In the genomic region with DNA sequence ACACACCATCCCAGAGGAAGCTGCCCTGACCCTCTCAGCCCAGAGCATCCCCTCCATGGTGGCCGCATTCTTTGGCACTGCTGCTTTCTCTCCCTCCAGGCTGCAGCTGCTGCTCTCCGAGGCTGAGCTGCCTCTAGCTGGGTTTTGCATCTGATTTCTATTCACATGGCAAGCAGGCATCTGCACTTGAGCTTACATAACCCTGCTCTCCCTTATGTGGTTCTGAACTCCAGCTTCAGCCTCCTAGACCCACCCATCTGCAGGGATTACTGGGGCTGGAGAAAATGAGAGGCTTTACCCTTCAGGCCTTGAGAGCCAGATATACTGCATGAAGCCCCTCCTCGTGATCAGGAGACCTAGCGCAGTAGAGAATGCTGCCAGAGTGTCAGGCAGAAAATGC, we compare ENCODE assay signal across 15 mouse cellular contexts. TPM values are rescaled to one million over a fixed set of nuclear protein-coding genes. Genes with fewer than 3 reads are reported as not detected.
DNase-seq lines count a peak whose midpoint lies in the region; ATAC-seq and TF ChIP-seq lines count a peak whose summit lies in the region.
"Had no signal": no experiment of that assay in that cellular context is flagged by ENCODE, and none has a peak within 500 bp of the region (broad histone marks: within the 10 kb centered on the region; RNA-seq: fewer than 3 reads in every experiment).

No protein-coding gene starts in this region.

- H3K4me2 ChIP-seq in hindbrain, postnatal 0 days (ENCODE audit: low read depth, low read length) = no peak overlapping the region
- H3K4me2 ChIP-seq: limb, embryonic 13.5 days had no signal

- H3K36me3 ChIP-seq in hindbrain, postnatal 0 days (ENCODE audit: insufficient read depth, low read length) = peaks cover 20% of the 10 kb centered on the region; the same call in 1 of the 2 replicates

- no peak overlapping the region for H3K9ac ChIP-seq in hindbrain, postnatal 0 days (replicated peaks; ENCODE audit: low read length)
- H3K9ac ChIP-seq: limb, embryonic 13.5 days had no signal

- no peak for TF ChIP-seq CTCF in hindbrain, postnatal 0 days (IDR thresholded peaks at IDR 0.05; ENCODE audit: low read depth)

- H3K9me3 ChIP-seq in hindbrain, postnatal 0 days (ENCODE audit: low read length) = no peaks in the 10 kb centered on the region
- H3K9me3 ChIP-seq: G1E; limb, embryonic 13.5 days had no signal

- intact Hi-C loops in heart, postnatal 10 days (cut with DNase I) = no loop called here

- no peak overlapping the region for H3K4me3 ChIP-seq in hindbrain, postnatal 0 days (ENCODE audit: low read length)
- H3K4me3 ChIP-seq: erythroblast, embryonic 14.5 days; limb, embryonic 13.5 days; myocyte had no signal

- no peak for ATAC-seq in hindbrain, postnatal 0 days
- ATAC-seq: intestine, postnatal 0 days had no signal

- no peaks in the 10 kb centered on the region for H3K27me3 ChIP-seq in hindbrain, postnatal 0 days (ENCODE audit: insufficient read depth, low read length)
- H3K27me3 ChIP-seq: limb, embryonic 13.5 days had no signal

- H3K4me1 ChIP-seq in hindbrain, postnatal 0 days (ENCODE audit: insufficient read depth, low read length) = no peaks in the 10 kb centered on the region
- H3K4me1 ChIP-seq: limb, embryonic 13.5 days had no signal

- WGBS in hindbrain, postnatal 0 days = 71% methylated on average over 4 of the region's 4 CpGs

- no peak overlapping the region for H3K27ac ChIP-seq in hindbrain, postnatal 0 days
- H3K27ac ChIP-seq: limb, embryonic 13.5 days had no signal

- DNase-seq in urinary bladder, postnatal 14 days (ENCODE audit: low spot score) = peak; percentile 11
- DNase-seq in urinary bladder, postnatal 36 days (ENCODE audit: low spot score in 2 of 2) = no peak
- DNase-seq in heart, postnatal 10 days = peak; percentile 30 to 33
- DNase-seq in left cerebral cortex, adult 8-10 months (ENCODE audit: low spot score in 2 of 2) = peak; percentile 59 to 80
- no peak for DNase-seq in gastrocnemius, adult 8-10 months (ENCODE audit: low spot score in 2 of 2)
- DNase-seq in hindbrain, postnatal 0 days (ENCODE audit: low spot score) = no peak
- no peak for DNase-seq in adrenal gland, postnatal 10 days
- DNase-seq: adrenal gland, adult 2 months; cerebellum, adult 9-10 months had no signal

RNA-seq across cellular contexts. Expression of gene Snapc5, which starts 16.5 kb away (rescaled TPM):
- 10 to 100 TPM; 19.9 to 24.2 TPM for total RNA-seq in heart, postnatal 10 days (2021)
- total RNA-seq in left cerebral cortex, adult 8-10 months (2022) = 10 to 100 TPM; 18.7 to 25.0 (median 23.0) TPM
- 10 to 100 TPM; 18.2 to 20.0 (median 18.5) TPM for total RNA-seq in gastrocnemius, adult 8-10 months (2022)
- 1.9 and 5.9 TPM in 2 replicates for total RNA-seq in hindbrain, postnatal 0 days (2014; rRNA removed)
- 34.4 and 35.0 TPM in 2 replicates for polyA plus RNA-seq in hindbrain, postnatal 0 days (2015; fragmentation: Nextera tagmentation; extraction: Ambion mirVana)
- total RNA-seq in adrenal gland, postnatal 10 days (2021) = 10 to 100 TPM; 17.4 to 20.8 TPM

RNA-seq across cellular contexts. Expression of gene Rpl4, which starts 22.4 kb away (rescaled TPM):
- total RNA-seq in heart, postnatal 10 days (2021) = 100 to 1,000 TPM; 625 to 646 TPM
- 100 to 1,000 TPM; 558 to 632 (median 593) TPM for total RNA-seq in left cerebral cortex, adult 8-10 months (2022)
- 100 to 1,000 TPM; 608 to 758 (median 650) TPM for total RNA-seq in gastrocnemius, adult 8-10 months (2022)
- total RNA-seq in hindbrain, postnatal 0 days (2014; rRNA removed) = 588 and 616 TPM in 2 replicates
- polyA plus RNA-seq in hindbrain, postnatal 0 days (2015; fragmentation: Nextera tagmentation; extraction: Ambion mirVana) = 620 and 630 TPM in 2 replicates
- 100 to 1,000 TPM; 901 to 923 TPM for total RNA-seq in adrenal gland, postnatal 10 days (2021)

RNA-seq across cellular contexts. Expression of gene Zwilch, which starts 22.6 kb away (rescaled TPM):
- 1 to 10 TPM; 5.8 to 8.1 TPM for total RNA-seq in heart, postnatal 10 days (2021)
- 1 to 10 TPM; 4.0 to 4.7 (median 4.4) TPM for total RNA-seq in left cerebral cortex, adult 8-10 months (2022)
- under 1 TPM; 0.13 to 0.44 (median 0.37) TPM for total RNA-seq in gastrocnemius, adult 8-10 months (2022)
- total RNA-seq in hindbrain, postnatal 0 days (2014; rRNA removed) = 4.0 and 13.6 TPM in 2 replicates
- polyA plus RNA-seq in hindbrain, postnatal 0 days (2015; fragmentation: Nextera tagmentation; extraction: Ambion mirVana) = 3.4 and 3.5 TPM in 2 replicates
- 10 to 100 TPM in 1 of 2 experiments, 1 to 10 TPM in 1; 5.9 to 12.8 TPM for total RNA-seq in adrenal gland, postnatal 10 days (2021)

RNA-seq across cellular contexts. Expression of gene Uchl4, which starts 39.4 kb away (rescaled TPM):
- 1 to 10 TPM; 2.1 to 2.2 TPM for total RNA-seq in heart, postnatal 10 days (2021)
- 1 to 10 TPM; 1.9 to 2.9 (median 2.5) TPM for total RNA-seq in left cerebral cortex, adult 8-10 months (2022)
- 1 to 10 TPM; 1.5 to 3.6 (median 2.6) TPM for total RNA-seq in gastrocnemius, adult 8-10 months (2022)
- total RNA-seq in hindbrain, postnatal 0 days (2014; rRNA removed) = 0.47 TPM in 1 of 2 replicates, not detected in the other
- polyA plus RNA-seq in hindbrain, postnatal 0 days (2015; fragmentation: Nextera tagmentation; extraction: Ambion mirVana) = 1.6 and 2.3 TPM in 2 replicates
- 1 to 10 TPM; 1.9 to 3.1 TPM for total RNA-seq in adrenal gland, postnatal 10 days (2021)
- polyA plus RNA-seq: adrenal gland, adult 2 months; erythroblast, embryonic 14.5 days; G1E; small intestine, adult 2 months had no signal

RNA-seq across cellular contexts. Expression of gene Map2k1, which starts 57.9 kb away (rescaled TPM):
- 10 to 100 TPM; 59.6 to 65.1 TPM for total RNA-seq in heart, postnatal 10 days (2021)
- 100 to 1,000 TPM; 274 to 294 (median 288) TPM for total RNA-seq in left cerebral cortex, adult 8-10 months (2022)
- 10 to 100 TPM; 59.2 to 62.4 (median 60.6) TPM for total RNA-seq in gastrocnemius, adult 8-10 months (2022)
- total RNA-seq in hindbrain, postnatal 0 days (2014; rRNA removed) = 91.2 and 99.5 TPM in 2 replicates
- polyA plus RNA-seq in hindbrain, postnatal 0 days (2015; fragmentation: Nextera tagmentation; extraction: Ambion mirVana) = 77.9 and 81.0 TPM in 2 replicates
- 10 to 100 TPM; 54.7 to 55.1 TPM for total RNA-seq in adrenal gland, postnatal 10 days (2021)

Comparison
In these comparisons a context has a peak if more than half of its experiments do, and no peak if none do; other contexts are left out.
1. DNase-seq: peak in urinary bladder, postnatal 14 days (single experiment), heart, postnatal 10 days (2 of 2) and left cerebral cortex, adult 8-10 months (2 of 2); none in urinary bladder, postnatal 36 days (0 of 2), gastrocnemius, adult 8-10 months (0 of 2), hindbrain, postnatal 0 days (single experiment) and adrenal gland, postnatal 10 days (single experiment).